Mouse (Mus musculus) heart, embryonic 16.5 days (tissue): ENCODE data around the gene Ltbp1. TPM values are rescaled to one million over a fixed set of nuclear protein-coding genes. Genes with fewer than 3 reads are reported as not detected.
"Not testable (repeated sequence)": the region's sequence is repeated elsewhere in the genome, so short reads cannot be mapped to it uniquely, and the experiment has no call there.

Experiments used
- ATAC-seq: fragments of 200-750 bp; cut with Nextera tagmentation; replicated peaks from 2 replicates; pipeline ENCODE4 v1.8.0; 2017; ENCODE audit warnings: moderate number of reproducible peaks; ENCODE audit not compliant: insufficient read depth, low FRiP score; ENCODE audit errors: extremely low read depth
- H3K27ac ChIP-seq: fragments of 300-500 bp; sonication (generic); 2 replicates; pipeline ENCODE4 v1.5.1; 2014; ENCODE audit warnings: mild to moderate bottlenecking, low read length, control low read depth, moderate library complexity
- H3K27me3 ChIP-seq: fragments of 300-500 bp; sonication (generic); 2 replicates; pipeline ENCODE4 v1.6.1; 2014; ENCODE audit warnings: low read length, mixed read lengths; ENCODE audit not compliant: control insufficient read depth, insufficient read depth
- H3K36me3 ChIP-seq: fragments of 300-500 bp; sonication (generic); 2 replicates; pipeline ENCODE4 v1.6.1; 2014; ENCODE audit not compliant: control insufficient read depth, insufficient read depth
- H3K4me1 ChIP-seq: fragments of 300-500 bp; sonication (generic); 2 replicates; pipeline ENCODE4 v1.6.1; 2014; ENCODE audit warnings: low read length, mixed read lengths; ENCODE audit not compliant: control insufficient read depth, insufficient read depth
- H3K4me2 ChIP-seq: fragments of 300-500 bp; sonication (generic); 2 replicates; pipeline ENCODE4 v1.6.1; 2014; ENCODE audit warnings: low read depth, mild to moderate bottlenecking, control low read depth, low read length
- H3K4me3 ChIP-seq: fragments of 300-500 bp; sonication (generic); 2 replicates; pipeline ENCODE4 v1.5.1; 2014; ENCODE audit warnings: mild to moderate bottlenecking, control low read depth, low read length
- H3K9ac ChIP-seq: fragments of 300-500 bp; sonication (generic); 2 replicates; pipeline ENCODE4 v1.6.1; 2014; ENCODE audit warnings: low read length, control low read depth
- H3K9me3 ChIP-seq: fragments of 300-500 bp; sonication (generic); replicated peaks from 2 replicates; pipeline ENCODE4 v1.6.1; 2016; ENCODE audit warnings: low read length; ENCODE audit not compliant: control insufficient read depth
- WGBS: fragments of 180-500 bp; shearing (Covaris S2); extraction: QIAGEN DNeasy Blood & Tissue Kit; methylation state at CpG from one replicate; pipeline ENCODE4 v1.1.7; 2014; 5-methylcytosine and 5-hydroxymethylcytosine counted together
- polyA plus RNA-seq: library from polyadenylated mRNA; unstranded; fragments of >200 nt; fragmentation: Nextera tagmentation; extraction: Ambion mirVana; gene quantifications from 2 replicates; pipeline ENCODE4 v1.2.1, GENCODE M21; 2015

Gene Ltbp1
- polyA plus RNA-seq, 1 experiment from 2014 or later = 15.6 TPM

DNA sequence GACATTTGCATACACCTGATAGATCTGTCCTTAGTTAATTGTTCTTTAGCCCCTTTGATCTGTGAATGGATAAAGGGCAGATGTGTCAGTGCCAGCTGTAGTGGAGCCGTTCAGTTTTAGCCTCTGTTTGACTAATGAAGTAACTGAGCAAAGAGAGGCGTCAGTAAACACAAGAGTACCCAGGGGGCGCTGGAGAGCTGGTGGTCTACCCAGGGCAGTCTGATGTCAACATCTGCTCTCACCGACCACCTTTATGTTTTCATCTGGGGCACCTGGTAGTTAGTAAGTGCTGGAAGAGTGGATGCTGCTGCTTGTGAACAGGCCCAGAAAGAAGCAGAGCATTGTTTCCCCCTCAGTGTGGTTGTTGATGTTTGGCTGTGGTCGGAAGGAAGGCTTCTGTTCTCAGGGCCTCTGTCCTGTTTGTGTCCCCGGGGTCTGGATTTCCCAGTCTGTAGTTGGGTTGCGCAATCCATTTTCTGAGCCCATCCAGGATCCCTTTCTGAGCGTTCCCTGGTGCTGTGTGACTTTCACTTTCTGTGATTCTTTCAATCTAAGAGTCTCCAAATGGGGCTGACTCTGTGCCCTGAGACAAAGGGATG lies 123.1 kb downstream of the Ltbp1 start:
- Histone ChIP-seq H3K9me3 (no peaks in the 10 kb centered on the region), H3K27ac (no peak overlapping the region), H3K9ac (no peak overlapping the region), H3K27me3 (no peaks in the 10 kb centered on the region), H3K4me2 (no peak overlapping the region), H3K36me3 (no peaks in the 10 kb centered on the region), H3K4me1 (no peaks in the 10 kb centered on the region), H3K4me3 (no peak overlapping the region)
- ATAC-seq = no peak
- 53% methylated on average over 8 of the region's 8 CpGs for WGBS

DNA sequence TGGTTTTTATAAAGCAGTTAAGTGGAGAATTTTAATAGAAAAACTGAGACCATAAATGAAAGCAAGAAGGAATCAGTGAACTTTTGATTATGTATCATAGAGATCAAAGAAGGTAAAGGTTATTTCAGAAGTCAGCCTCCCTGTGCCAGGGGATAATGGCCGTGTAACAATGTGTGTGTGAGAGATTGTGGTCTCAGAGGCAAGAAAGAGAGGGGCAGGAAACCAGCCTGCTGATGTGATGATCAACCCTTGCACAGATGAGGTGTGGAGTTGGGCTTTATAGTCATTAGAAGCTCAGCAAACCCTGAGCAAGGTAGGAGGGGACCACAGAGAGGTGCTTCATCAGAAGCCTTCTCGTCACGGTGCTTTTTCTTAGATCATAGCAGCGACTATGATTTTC lies 128.6 kb downstream of the Ltbp1 start:
- ATAC-seq = no peak
- 85% methylated on average over 4 of the region's 4 CpGs for WGBS
- H3K9me3 ChIP-seq = no peaks in the 10 kb centered on the region
- H3K4me1 ChIP-seq = no peaks in the 10 kb centered on the region
- H3K27me3 ChIP-seq = no peaks in the 10 kb centered on the region
- no peak overlapping the region for H3K4me2 ChIP-seq
- H3K36me3 ChIP-seq = no peaks in the 10 kb centered on the region
- H3K4me3 ChIP-seq = no peak overlapping the region
- no peak overlapping the region for H3K27ac ChIP-seq
- H3K9ac ChIP-seq = no peak overlapping the region

DNA sequence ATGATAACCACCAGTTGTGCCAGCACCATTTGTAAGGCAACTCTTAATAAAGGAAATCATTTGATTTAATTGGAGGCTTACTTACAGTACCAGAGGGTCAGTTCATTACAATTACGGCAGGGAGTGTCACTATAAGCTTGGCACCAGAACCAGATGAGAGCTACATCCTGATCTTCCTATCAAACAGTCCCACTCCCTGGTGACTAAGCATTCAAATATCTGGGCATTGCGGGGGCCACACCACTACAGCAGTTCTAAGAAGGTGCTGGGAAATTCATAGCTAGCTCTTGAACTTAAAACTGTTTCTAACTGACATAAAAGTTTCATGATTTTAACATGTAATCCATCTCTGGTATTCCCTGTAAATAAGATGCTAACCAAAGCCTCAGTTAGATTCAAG lies 134.4 kb downstream of the Ltbp1 start:
- Histone ChIP-seq H3K4me2 (no peak overlapping the region), H3K4me1 (no peaks in the 10 kb centered on the region), H3K27me3 (no peaks in the 10 kb centered on the region), H3K9me3 (no peaks in the 10 kb centered on the region), H3K9ac (no peak overlapping the region), H3K27ac (no peak overlapping the region), H3K4me3 (no peak overlapping the region), H3K36me3 (no peaks in the 10 kb centered on the region)
- no peak for ATAC-seq
- 68% methylated on average over 2 of the region's 2 CpGs for WGBS

DNA sequence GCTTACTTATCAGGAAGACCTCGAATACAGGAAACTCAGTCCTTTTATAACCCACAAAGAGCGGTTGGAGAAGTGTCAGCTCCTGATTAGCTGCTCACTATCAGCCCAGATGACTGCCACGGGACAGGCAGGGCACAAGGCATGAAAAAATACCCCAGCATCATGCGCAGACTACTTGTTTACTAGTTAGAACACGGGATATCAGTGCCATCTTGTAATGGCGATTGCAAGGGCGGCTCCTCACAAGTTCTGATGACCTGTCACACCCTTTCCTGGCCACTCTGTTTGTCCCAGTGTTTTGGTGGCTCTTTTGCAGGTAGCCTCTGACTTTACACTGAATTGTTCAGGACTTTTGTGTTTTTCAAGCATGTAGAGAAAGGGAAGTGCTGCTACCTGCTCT lies 137.5 kb downstream of the Ltbp1 start:
- H3K4me3 ChIP-seq = not testable (repeated sequence)
- 47% methylated on average over 7 of the region's 7 CpGs for WGBS

DNA sequence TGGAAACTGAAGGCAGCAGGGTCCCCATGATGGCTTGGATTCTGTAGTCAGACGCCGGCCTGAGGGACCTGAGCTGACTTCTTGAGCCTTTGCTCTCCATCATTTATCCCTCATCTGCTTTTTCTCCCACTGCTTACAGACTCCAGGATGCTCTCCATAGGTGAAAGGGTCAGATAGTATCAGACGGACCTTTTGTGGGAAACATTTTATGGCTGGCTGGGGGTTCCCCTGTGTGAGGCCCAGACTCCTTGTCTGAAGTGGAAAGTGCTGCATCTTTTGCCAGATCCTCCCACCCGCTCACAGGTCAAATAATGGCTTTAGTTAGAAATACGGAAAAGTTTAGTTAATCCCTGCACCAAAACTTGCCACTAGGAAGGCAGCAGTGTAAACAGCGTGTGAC lies 138.6 kb downstream of the Ltbp1 start:
- no peak overlapping the region for H3K4me2 ChIP-seq
- no peaks in the 10 kb centered on the region for H3K36me3 ChIP-seq
- no peaks in the 10 kb centered on the region for H3K4me1 ChIP-seq
- 66% methylated on average over 6 of the region's 6 CpGs for WGBS
- H3K9ac ChIP-seq = no peak overlapping the region
- no peak for ATAC-seq
- H3K9me3 ChIP-seq = no peaks in the 10 kb centered on the region
- H3K27me3 ChIP-seq = no peaks in the 10 kb centered on the region
- no peak overlapping the region for H3K27ac ChIP-seq
- H3K4me3 ChIP-seq = no peak overlapping the region

More for the DNA sequence above, 137.5 kb downstream of the Ltbp1 start:
- not testable (repeated sequence) for ATAC-seq, H3K4me1 ChIP-seq, H3K27me3 ChIP-seq, H3K9ac ChIP-seq, H3K36me3 ChIP-seq, H3K4me2 ChIP-seq, H3K27ac ChIP-seq, H3K9me3 ChIP-seq

DNA sequence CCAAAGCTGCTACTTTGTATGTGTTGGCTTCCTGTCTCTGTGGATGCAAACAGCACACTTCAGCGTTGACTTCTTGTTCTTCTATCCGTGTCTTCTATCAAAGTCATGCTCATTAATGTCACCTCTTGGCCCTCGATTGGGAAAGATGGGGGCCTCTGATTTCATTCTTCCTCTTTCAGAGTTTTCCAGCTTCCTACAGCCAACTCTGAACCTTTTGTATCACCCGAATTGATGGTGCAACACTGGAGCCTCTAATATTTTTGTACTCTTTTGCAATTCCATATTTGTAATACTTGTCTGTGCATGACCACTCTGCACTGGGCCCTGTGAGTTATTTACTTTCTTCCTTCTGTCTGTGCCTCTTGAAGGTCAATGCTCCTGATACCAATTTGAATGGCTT lies 141.8 kb downstream of the Ltbp1 start:
- ATAC-seq = no peak
- 85% methylated on average over 4 of the region's 4 CpGs for WGBS
- no peaks in the 10 kb centered on the region for H3K36me3 ChIP-seq

DNA sequence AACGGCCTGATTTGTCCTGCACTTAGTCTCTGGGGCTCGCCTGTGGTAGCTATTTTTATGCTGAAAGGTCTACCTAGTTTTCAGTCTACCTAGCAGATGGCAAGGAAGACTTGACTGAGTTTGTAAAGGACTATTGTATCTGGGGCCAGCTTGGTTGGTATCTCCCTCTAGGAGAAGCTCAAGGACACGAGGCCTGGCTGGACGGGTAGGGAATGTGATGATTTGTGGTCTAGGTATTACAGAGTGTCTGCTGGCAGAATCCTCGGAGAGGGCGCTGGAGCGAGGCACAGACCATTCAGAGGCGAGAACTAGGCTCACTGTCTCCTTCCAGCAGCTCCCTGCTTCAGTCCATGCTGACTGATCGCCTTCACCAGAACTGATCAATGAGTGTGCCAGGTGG lies 146.4 kb downstream of the Ltbp1 start:
- Histone ChIP-seq H3K27ac (peak overlapping the region; percentile 80), H3K4me3 (no peak overlapping the region), H3K4me1 (peaks cover 20% of the 10 kb centered on the region), H3K4me2 (peak overlapping the region; percentile 43), H3K36me3 (no peaks in the 10 kb centered on the region), H3K9me3 (no peaks in the 10 kb centered on the region), H3K27me3 (no peaks in the 10 kb centered on the region), H3K9ac (peak overlapping the region; percentile 42)
- ATAC-seq = peak; percentile 60; the same call in 1 of the 2 replicates
- 37% methylated on average over 9 of the region's 9 CpGs for WGBS

More for the DNA sequence above, 141.8 kb downstream of the Ltbp1 start:
- Histone ChIP-seq H3K27me3 (no peaks in the 10 kb centered on the region), H3K4me3 (no peak overlapping the region), H3K9me3 (no peaks in the 10 kb centered on the region), H3K4me1 (peaks cover 14% of the 10 kb centered on the region), H3K9ac (no peak overlapping the region), H3K27ac (no peak overlapping the region), H3K4me2 (no peak overlapping the region)

DNA sequence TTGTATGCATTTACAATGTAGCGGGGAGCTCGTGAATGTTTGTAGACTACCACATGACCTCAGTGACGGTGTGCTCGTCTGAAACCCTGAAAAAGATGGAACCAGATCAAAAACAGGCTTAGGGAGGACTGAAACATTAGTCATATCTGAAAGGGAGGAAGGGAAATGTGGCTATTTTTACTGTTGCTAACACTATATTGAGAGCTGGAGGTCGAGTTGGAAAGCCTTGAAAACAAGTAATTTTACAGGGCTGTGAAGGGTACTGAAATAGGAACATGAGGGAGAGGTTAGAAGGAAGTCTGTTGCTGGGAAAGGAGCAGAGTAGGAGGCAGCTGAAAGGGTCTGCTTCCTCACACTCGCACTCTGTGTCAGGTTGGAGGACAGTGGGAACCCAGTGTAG lies 147.7 kb downstream of the Ltbp1 start:
- ATAC-seq = no peak
- no peak overlapping the region for H3K27ac ChIP-seq
- peaks cover 20% of the 10 kb centered on the region for H3K4me1 ChIP-seq
- no peaks in the 10 kb centered on the region for H3K9me3 ChIP-seq
- no peak overlapping the region for H3K4me2 ChIP-seq
- 54% methylated on average over 6 of the region's 6 CpGs for WGBS
- no peak overlapping the region for H3K9ac ChIP-seq
- no peaks in the 10 kb centered on the region for H3K27me3 ChIP-seq
- H3K4me3 ChIP-seq = no peak overlapping the region
- no peaks in the 10 kb centered on the region for H3K36me3 ChIP-seq

DNA sequence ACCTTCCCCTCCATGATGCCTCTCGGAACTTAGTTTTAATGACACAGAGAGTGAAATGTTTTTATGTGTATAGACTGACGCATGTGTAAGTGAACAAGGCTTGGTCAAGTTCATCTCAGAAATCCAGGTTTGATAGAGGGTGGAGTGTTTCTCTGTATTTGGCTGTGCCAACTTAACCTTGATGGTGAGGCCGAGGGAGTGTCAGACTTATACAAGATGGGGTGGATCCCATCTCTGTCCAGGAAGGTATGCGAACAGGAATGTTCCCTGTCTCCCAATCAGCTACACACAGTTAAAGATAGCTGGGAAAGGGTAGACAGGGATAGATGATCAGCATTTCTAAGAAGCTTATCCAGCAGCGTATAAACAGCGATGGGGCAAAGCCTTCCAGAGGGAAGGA lies 153.0 kb downstream of the Ltbp1 start:
- Histone ChIP-seq H3K4me2 (no peak overlapping the region), H3K9me3 (no peaks in the 10 kb centered on the region), H3K4me3 (no peak overlapping the region), H3K4me1 (peaks cover 8% of the 10 kb centered on the region; the same call in 1 of the 2 replicates), H3K27me3 (no peaks in the 10 kb centered on the region), H3K36me3 (no peaks in the 10 kb centered on the region), H3K27ac (no peak overlapping the region), H3K9ac (no peak overlapping the region)
- no peak for ATAC-seq
- WGBS = 60% methylated on average over 6 of the region's 6 CpGs
